Mouse (Mus musculus) olfactory bulb, adult 2 months (tissue): Measurements from ENCODE around the gene Mcmbp. TPM values are rescaled to one million over a fixed set of nuclear protein-coding genes. Genes with fewer than 3 reads are reported as not detected.
"Not testable (repeated sequence)": the region's sequence is repeated elsewhere in the genome, so short reads cannot be mapped to it uniquely, and the experiment has no call there.

Experiments used
- H3K27ac ChIP-seq: fragments of 200-500 bp; 2 replicates; pipeline ENCODE4 v1.5.1; 2012; ENCODE audit warnings: low read depth, low read length; ENCODE audit not compliant: insufficient read depth
- H3K4me1 ChIP-seq: fragments of 200-500 bp; 2 replicates; pipeline ENCODE4 v1.6.1; 2012; ENCODE audit warnings: low read length; ENCODE audit not compliant: control insufficient read depth, insufficient read depth
- H3K4me3 ChIP-seq: fragments of 200-500 bp; 2 replicates; pipeline ENCODE4 v1.5.1; 2012; ENCODE audit warnings: mild to moderate bottlenecking, low read depth, low read length, moderate library complexity; ENCODE audit not compliant: insufficient read depth
- CTCF ChIP-seq: fragments of 200-500 bp; IDR thresholded peaks from 2 replicates; pipeline ENCODE4 v1.5.1; 2012; ENCODE audit warnings: low read depth, mild to moderate bottlenecking, low read length, moderate library complexity; ENCODE audit not compliant: insufficient read depth
- POLR2A ChIP-seq: fragments of 200-500 bp; IDR thresholded peaks from 2 replicates; pipeline ENCODE4 v1.6.1; 2012; ENCODE audit warnings: mild to moderate bottlenecking, low read depth, low read length, moderate library complexity; ENCODE audit not compliant: insufficient read depth
- WGBS: fragments of 180-500 bp; shearing (Covaris S2); methylation state at CpG from one replicate; pipeline ENCODE4 v1.1.7; 2018; 5-methylcytosine and 5-hydroxymethylcytosine counted together
- polyA plus RNA-seq: library from polyadenylated mRNA; stranded (reverse); fragments of >200 nt; gene quantifications from 2 replicates; pipeline ENCODE4 v1.2.4, GENCODE M21; 2012; ENCODE audit warnings: low replicate concordance; ENCODE audit not compliant: missing spikeins, insufficient read depth, insufficient read length

The Mcmbp gene
- polyA plus RNA-seq, 1 experiment, result not detected

DNA sequence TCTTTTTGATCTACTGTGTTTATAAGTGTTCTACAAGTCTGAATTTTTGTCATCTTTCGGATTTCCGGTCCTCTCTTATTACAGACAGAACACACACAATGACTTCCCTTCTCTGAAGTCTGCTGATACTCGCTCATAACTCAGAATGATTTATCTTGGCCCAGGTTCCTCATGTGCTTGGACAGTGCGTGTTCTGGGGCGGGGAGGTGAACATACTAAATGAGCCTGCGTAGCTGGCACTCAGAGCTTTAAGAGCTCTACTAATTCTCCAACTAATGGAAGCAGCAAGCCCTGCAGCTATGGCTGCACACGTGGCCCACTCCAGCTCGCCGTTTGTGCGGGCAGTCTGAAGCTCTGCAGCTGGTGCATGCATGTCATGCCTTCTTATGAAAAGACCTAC, 11.6 kb downstream of the Mcmbp start:
- Histone ChIP-seq H3K4me1 (peaks cover 5% of the 10 kb centered on the region), H3K27ac (no peak overlapping the region), H3K4me3 (no peak overlapping the region)
- WGBS, result 88% methylated on average over 10 of the region's 10 CpGs
- no peak for TF ChIP-seq POLR2A
- no peak for TF ChIP-seq CTCF

DNA sequence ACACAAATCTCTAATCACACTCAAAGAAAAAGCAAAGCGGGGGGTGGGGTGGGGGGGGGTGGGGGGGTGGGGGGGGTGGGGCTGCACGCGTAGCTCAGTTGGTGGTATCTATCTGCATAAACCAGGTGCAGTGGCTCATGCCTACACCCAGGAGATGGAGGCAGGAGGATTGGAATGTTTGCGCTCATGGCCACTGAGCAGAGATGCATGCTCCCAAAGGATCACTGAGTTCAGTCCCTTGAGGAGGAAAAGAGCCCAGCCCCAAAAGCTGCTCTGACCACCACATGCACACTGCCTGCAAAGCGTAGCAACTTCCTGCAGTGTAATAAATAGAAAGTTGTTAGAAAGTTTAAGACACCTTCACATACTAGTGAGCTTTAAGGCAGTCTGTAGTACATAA, 12.6 kb downstream of the Mcmbp start:
- no peak overlapping the region for H3K27ac ChIP-seq
- H3K4me1 ChIP-seq, result peaks cover 5% of the 10 kb centered on the region
- no peak overlapping the region for H3K4me3 ChIP-seq
- TF ChIP-seq CTCF (no peak), POLR2A (no peak)
- 50% methylated on average over 5 of the region's 5 CpGs for WGBS

DNA sequence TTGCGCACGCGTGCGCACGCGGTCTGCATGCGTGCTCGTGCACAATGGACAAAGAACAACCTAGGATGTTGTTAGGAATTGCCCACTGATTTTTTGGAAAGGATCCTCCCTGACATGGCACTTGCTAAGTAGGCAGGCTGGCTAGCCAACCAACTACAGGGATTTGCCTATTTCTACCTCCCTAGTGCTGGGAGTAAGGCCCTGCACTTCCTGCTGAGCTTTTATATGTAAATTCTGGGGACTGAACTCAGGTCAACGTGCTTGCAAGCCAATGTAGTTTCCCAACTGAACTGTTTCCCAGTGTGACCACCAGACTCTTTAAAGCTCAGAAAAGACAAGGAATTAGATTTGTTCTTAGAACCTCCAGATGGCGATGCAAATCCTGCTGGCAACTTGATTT, 13.3 kb downstream of the Mcmbp start:
- H3K4me3 ChIP-seq, result no peak overlapping the region
- no peak overlapping the region for H3K27ac ChIP-seq
- TF ChIP-seq CTCF (no peak), POLR2A (no peak)
- H3K4me1 ChIP-seq, result peaks cover 5% of the 10 kb centered on the region
- WGBS, result 78% methylated on average over 10 of the region's 10 CpGs

DNA sequence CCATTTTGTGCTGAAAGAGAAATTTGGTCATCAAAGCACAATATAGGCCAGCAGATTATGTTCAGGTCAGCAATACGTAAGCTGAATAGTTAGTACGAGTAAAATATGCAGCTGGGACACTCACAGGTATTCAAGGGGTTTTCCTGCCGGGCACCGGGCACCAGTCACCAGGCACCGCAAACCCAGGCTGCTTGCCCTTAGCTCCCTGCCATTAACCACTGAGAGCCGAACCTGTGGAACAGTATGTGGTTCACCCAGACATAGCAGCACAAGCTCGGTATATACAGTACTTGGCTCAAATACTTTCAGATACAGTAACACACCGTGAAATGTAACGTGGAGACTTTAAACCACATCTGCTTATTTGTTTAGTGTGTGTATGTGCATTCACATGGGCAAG, 15.1 kb downstream of the Mcmbp start:
- Histone ChIP-seq H3K4me3 (no peak overlapping the region), H3K4me1 (peaks cover 5% of the 10 kb centered on the region), H3K27ac (no peak overlapping the region)
- WGBS, result 38% methylated on average over 9 of the region's 9 CpGs
- no peak for TF ChIP-seq POLR2A
- no peak for TF ChIP-seq CTCF

DNA sequence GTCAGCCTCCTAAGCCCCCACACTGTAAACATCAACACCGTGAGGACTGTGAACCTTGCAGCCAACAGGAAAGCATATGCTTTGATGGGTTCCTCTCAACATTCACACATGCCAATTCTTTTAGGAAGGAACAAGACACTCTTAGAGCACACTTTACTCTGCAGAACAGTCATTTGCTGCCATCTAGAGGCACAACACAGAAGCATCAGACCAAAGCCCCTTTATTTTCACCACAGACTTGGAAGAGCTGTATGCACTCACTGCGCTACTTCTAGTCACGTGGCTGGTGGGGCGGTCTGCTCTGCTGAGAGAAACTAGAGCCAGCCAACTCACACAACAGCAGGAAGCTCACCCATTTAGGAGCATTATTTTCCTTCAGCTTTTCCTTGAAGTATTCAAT, 15.5 kb downstream of the Mcmbp start:
- H3K27ac ChIP-seq, result no peak overlapping the region
- no peak for TF ChIP-seq POLR2A
- no peak for TF ChIP-seq CTCF
- H3K4me1 ChIP-seq, result peaks cover 5% of the 10 kb centered on the region
- WGBS, result 6% methylated on average over 4 of the region's 4 CpGs
- H3K4me3 ChIP-seq, result no peak overlapping the region

DNA sequence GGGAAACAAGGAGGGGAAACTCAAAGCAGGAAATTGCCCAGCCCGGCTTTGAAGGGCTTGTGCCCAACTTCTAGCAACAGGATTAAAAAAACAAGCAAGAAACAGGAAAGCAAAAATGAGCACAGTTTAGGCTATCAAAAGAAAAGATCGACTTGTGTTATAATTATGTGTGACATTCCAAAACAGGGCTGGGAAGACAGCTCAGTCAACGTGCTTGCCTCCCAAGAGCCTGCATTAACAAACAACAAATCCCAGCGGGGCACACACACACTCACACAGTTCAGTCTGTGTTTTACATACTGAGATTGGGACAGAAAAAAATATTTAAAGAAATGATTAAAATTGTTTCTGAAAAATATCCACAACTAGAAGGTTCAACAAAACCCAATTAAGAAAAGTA, 22.3 kb downstream of the Mcmbp start:
- Histone ChIP-seq H3K4me3 (no peak overlapping the region), H3K27ac (no peak overlapping the region), H3K4me1 (no peaks in the 10 kb centered on the region)
- 53% methylated on average over 4 of the region's 4 CpGs for WGBS
- TF ChIP-seq POLR2A, result no peak
- no peak for TF ChIP-seq CTCF

DNA sequence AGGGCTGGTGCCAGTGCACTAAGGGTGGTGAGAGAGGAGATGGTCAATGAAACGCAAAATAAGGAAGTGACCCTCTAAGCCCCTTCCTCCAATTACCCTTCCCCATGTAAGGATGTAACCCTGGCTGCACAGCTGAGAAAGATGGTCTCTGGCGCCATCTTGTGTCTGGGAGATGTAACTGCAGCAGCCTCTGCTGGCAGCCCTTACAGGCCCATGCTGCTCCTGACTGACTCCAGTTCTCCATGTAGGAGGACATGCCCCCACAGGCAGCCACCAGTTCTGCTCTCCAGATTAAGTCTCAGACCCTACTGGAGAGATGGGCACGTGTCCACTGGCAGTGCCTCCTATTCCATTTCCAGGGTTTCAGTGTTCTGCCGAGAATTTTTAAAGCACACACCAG, 34.6 kb downstream of the Mcmbp start:
- WGBS, result 16% methylated on average over 4 of the region's 4 CpGs
- Histone ChIP-seq H3K27ac (no peak overlapping the region), H3K4me3 (no peak overlapping the region), H3K4me1 (no peaks in the 10 kb centered on the region)
- no peak for TF ChIP-seq POLR2A
- peak; percentile 84; the same call in 1 of the 2 replicates for TF ChIP-seq CTCF

DNA sequence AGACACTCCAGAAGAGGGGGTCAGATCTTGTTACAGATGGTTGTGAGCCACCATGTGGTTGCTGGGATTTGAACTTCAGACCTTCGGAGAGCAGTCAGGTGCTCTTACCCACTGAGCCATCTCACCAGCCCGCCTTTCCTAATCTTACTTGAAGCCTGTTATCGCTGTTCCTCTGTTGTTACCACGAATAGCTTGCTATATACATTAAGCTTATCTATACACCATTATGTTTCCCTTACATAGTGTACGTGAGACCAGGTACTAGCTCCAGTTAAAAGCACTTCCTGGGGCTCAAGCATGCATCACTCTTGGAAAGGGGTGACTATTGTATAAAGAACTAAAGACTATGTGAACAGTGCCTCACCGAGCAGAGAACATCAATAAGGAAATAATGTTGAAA, 40.3 kb downstream of the Mcmbp start:
- H3K4me3 ChIP-seq, H3K27ac ChIP-seq, H3K4me1 ChIP-seq: not testable (repeated sequence)
- 86% methylated on average over 6 of the region's 6 CpGs for WGBS

DNA sequence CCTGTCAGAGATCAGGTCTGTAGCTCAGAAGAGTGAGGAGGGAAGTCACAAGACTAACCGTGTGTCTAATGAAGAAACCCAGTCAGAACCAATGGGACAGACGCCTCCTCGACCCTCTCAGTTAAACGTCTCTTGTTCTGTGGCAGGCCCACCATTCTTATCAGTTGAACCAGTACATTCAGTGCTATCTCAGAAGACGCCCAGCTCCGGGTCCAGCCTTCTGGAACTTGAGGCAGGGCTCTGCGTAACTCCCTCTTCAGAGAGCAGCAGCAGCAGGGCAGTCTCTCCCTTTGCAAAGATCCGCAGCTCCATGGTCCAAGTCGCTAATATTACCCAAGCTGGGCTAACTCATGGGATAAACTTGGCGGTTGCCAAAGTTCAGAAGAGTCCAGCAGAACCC, 45.4 kb downstream of the Mcmbp start:
- no peaks in the 10 kb centered on the region for H3K4me1 ChIP-seq
- no peak overlapping the region for H3K27ac ChIP-seq
- TF ChIP-seq CTCF (no peak), POLR2A (no peak)
- WGBS, result 84% methylated on average over 10 of the region's 10 CpGs
- no peak overlapping the region for H3K4me3 ChIP-seq

DNA sequence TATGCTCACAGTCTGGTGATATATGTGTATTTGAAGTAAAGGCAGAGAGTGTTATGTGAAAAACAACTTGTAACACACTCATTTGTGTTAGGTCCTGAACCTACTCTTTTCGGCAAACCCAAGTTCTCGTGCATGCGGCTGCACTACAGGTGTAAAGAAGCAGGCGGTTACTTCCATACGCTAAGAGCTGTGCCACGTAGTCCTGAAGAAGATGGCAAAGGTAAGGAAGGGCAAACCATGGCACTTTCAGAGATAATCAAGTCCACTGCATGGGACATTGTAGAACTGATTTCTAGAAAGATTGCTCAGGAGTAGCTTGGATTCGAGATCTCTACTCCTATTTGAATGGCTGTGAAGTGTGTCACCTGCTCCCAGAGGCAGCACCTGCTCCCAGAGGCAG, 48.1 kb downstream of the Mcmbp start:
- Histone ChIP-seq H3K4me1 (no peaks in the 10 kb centered on the region), H3K27ac (no peak overlapping the region), H3K4me3 (no peak overlapping the region)
- no peak for TF ChIP-seq CTCF
- TF ChIP-seq POLR2A, result no peak
- WGBS, result 86% methylated on average over 7 of the region's 7 CpGs
